Mouse (Mus musculus) left cerebral cortex, adult 2 months (tissue): ENCODE measurements around the gene Cnga3. TPM values are rescaled to one million over a fixed set of nuclear protein-coding genes. Genes with fewer than 3 reads are reported as not detected.
A peak's percentile ranks its signal among the peaks of the same experiment; 100 is the strongest.

Experiments used
- DNase-seq, 2 experiments: peaks; one replicate each; pipeline ENCODE4 v3.0.0; 2021 to 2022; ENCODE audit warnings: low spot score in 2 of 2, mixed read lengths in 1 of 2; ENCODE audit errors: extremely low spot score in 1 of 2
- H3K27ac ChIP-seq: fragments of 200-600 bp; 2 replicates; pipeline ENCODE4 v1.8.1; 2022
- H3K4me3 ChIP-seq: fragments of 200-600 bp; 2 replicates; pipeline ENCODE4 v1.8.1; 2022
- CTCF ChIP-seq: fragments of 200-600 bp; IDR thresholded peaks from 2 replicates; pipeline ENCODE4 v1.8.1; 2022; ENCODE audit warnings: antibody characterized with exemption, mild to moderate bottlenecking, moderate library complexity
- intact Hi-C: fragments of 180-260 bp; cut with DNase I; formaldehyde crosslinking; loops from one replicate; pipeline ENCODE4 v1.15.1; 2025
- total RNA-seq, 2 experiments: library from RNA; stranded (reverse); gene quantifications; 2 replicates each; pipeline ENCODE4 v1.2.3; 2021

The Cnga3 gene
- total RNA-seq, 2 experiments from 2014 or later = 0.09 to 0.16 TPM

- intact Hi-C loops = no loop called here
- no peak for TF ChIP-seq CTCF
- Histone ChIP-seq H3K27ac (no peak overlapping the region; the same call in 1 of the 2 replicates), H3K4me3 (no peak overlapping the region)
- DNase-seq = no peak
Measured at GRCm38 (mm10) chr1:37287748-37288147, 73.5 kb downstream of the Cnga3 start.

GRCm38 (mm10) chr1:37288181-37288935 is 74.1 kb downstream of the Cnga3 start:
- peak overlapping the region; percentile 13; the same call in 1 of the 2 replicates for H3K27ac ChIP-seq
- H3K4me3 ChIP-seq = no peak overlapping the region
- intact Hi-C loops = no loop called here
- no peak for TF ChIP-seq CTCF
- peak; percentile 61 to 69 for DNase-seq

GRCm38 (mm10) chr1:37288941-37289340 is 74.7 kb downstream of the Cnga3 start:
- intact Hi-C loops = no loop called here
- no peak for TF ChIP-seq CTCF
- H3K4me3 ChIP-seq = no peak overlapping the region
- no peak for DNase-seq
- H3K27ac ChIP-seq = no peak overlapping the region; the same call in 1 of the 2 replicates

- Histone ChIP-seq H3K4me3 (no peak overlapping the region), H3K27ac (no peak overlapping the region)
- intact Hi-C loops = no loop called here
- DNase-seq = no peak
- TF ChIP-seq CTCF = no peak
Measured at GRCm38 (mm10) chr1:37296414-37296813, 82.2 kb downstream of the Cnga3 start.

GRCm38 (mm10) chr1:37298904-37299303 is 84.7 kb downstream of the Cnga3 start:
- no peak for DNase-seq
- intact Hi-C loops = no loop called here
- H3K4me3 ChIP-seq = no peak overlapping the region
- H3K27ac ChIP-seq = no peak overlapping the region
- no peak for TF ChIP-seq CTCF

- Histone ChIP-seq H3K27ac (peak within 1 kb of the TSS; percentile 93), H3K4me3 (peak within 1 kb of the TSS; percentile 92)
- no peak for TF ChIP-seq CTCF
- DNase-seq = peak; percentile 92 to 93
- intact Hi-C loops = loop anchor here (5.0 kb wide), 2 partner anchors 37 to 52 kb away; no protein-coding TSS in a partner anchor
Measured at GRCm38 (mm10) chr1:37299540-37300491, 85.6 kb downstream of the Cnga3 start, which contains the start of gene Inpp4a. Gene Inpp4a, plus strand, starts transcription at chr1:37299865.

- Histone ChIP-seq H3K27ac (peak overlapping the region; percentile 93), H3K4me3 (peak overlapping the region; percentile 92)
- DNase-seq = no peak
- no peak for TF ChIP-seq CTCF
- intact Hi-C loops = loop anchor here (5.0 kb wide), 2 partner anchors 37 to 52 kb away; no protein-coding TSS in a partner anchor
Measured at GRCm38 (mm10) chr1:37300650-37301049, 86.4 kb downstream of the Cnga3 start.

- no peak for TF ChIP-seq CTCF
- Histone ChIP-seq H3K27ac (no peak overlapping the region), H3K4me3 (no peak overlapping the region)
- intact Hi-C loops = loop anchor here (5.0 kb wide), 2 partner anchors 34 to 50 kb away; no protein-coding TSS in a partner anchor
- DNase-seq = no peak
Measured at GRCm38 (mm10) chr1:37302801-37303200, 88.6 kb downstream of the Cnga3 start.

- Histone ChIP-seq H3K27ac (no peak overlapping the region), H3K4me3 (no peak overlapping the region)
- no peak for DNase-seq
- intact Hi-C loops = no loop called here
- TF ChIP-seq CTCF = no peak
Measured at GRCm38 (mm10) chr1:37305691-37306287, 91.6 kb downstream of the Cnga3 start.

GRCm38 (mm10) chr1:37307586-37307985 is 93.4 kb downstream of the Cnga3 start:
- Histone ChIP-seq H3K27ac (no peak overlapping the region), H3K4me3 (no peak overlapping the region)
- TF ChIP-seq CTCF = no peak
- no peak for DNase-seq
- intact Hi-C loops = no loop called here

- intact Hi-C loops = no loop called here
- Histone ChIP-seq H3K27ac (no peak overlapping the region), H3K4me3 (no peak overlapping the region)
- no peak for TF ChIP-seq CTCF
- DNase-seq = no peak
Measured at GRCm38 (mm10) chr1:37308021-37308742, 93.9 kb downstream of the Cnga3 start.
